Mouse (Mus musculus): ENCODE measurements around the gene Gdpd4. TPM values are rescaled to one million over a fixed set of nuclear protein-coding genes. Genes with fewer than 3 reads are reported as not detected.
A peak's percentile ranks its signal among the peaks of the same experiment; 100 is the strongest.

Gdpd4 gene
- total RNA-seq (2015) (not detected in 2 replicates), total RNA-seq (2017) (not detected in 2 replicates)

DNA sequence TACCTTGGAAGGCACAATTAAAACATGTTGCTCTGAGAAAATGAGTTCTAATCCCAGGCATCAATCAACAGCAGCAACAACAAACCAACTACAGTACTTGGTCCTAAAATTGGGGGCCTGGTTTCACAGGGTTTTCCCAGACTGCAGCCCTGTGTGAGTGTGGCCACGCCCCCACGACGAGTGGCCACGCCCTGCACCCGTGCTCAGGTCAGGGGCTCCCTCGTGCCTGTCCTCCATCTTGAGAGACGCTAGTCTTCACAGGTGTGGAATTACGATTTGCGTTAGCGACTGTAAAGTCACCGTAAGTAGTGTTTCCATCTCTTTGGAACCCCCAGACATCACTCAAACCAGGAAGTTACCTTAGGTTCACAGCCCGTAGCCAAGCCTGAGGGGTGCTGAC lies at the start of gene Gdpd4:
Gdpd4 (plus strand) TSS at position 214 of the 400 bp plus-strand sequence.
- ATAC-seq (ENCODE audit: poor library complexity, severe bottlenecking), result no peak

DNA sequence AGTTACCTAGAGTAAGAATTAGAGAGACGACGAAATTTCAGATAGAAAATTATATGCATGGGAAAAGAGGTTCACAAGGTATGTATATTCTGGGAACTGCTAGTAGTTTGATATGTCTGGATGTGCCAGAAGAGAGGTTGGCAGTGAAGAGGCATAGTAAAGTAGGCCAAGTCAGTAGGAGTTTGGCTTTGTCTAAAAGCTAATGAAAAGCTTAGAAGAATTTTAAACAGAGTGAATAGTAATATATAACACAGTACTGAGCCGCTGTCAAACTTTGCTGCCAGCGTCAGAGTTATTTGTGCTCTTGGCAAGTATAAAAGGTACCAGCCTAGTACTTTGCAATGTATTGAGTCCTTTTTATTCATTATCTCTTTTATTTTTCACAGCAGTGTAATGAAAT lies 47.4 kb upstream of the Gdpd4 start:
- no peak for ATAC-seq (ENCODE audit: poor library complexity, severe bottlenecking)

- ATAC-seq (ENCODE audit: poor library complexity, severe bottlenecking), result no peak
Measured at GRCm38 (mm10) chr7:97873317-97873716, 46.4 kb upstream of the Gdpd4 start.

GRCm38 (mm10) chr7:97877846-97878538 lies 41.8 kb upstream of the Gdpd4 start:
- ATAC-seq (ENCODE audit: poor library complexity, severe bottlenecking), result no peak

- no peak for ATAC-seq (ENCODE audit: poor library complexity, severe bottlenecking)
Measured at GRCm38 (mm10) chr7:97911646-97912045, 8.1 kb upstream of the Gdpd4 start.

GRCm38 (mm10) chr7:97914833-97915516 lies 4.8 kb upstream of the Gdpd4 start:
- ATAC-seq (ENCODE audit: poor library complexity, severe bottlenecking), result no peak

DNA sequence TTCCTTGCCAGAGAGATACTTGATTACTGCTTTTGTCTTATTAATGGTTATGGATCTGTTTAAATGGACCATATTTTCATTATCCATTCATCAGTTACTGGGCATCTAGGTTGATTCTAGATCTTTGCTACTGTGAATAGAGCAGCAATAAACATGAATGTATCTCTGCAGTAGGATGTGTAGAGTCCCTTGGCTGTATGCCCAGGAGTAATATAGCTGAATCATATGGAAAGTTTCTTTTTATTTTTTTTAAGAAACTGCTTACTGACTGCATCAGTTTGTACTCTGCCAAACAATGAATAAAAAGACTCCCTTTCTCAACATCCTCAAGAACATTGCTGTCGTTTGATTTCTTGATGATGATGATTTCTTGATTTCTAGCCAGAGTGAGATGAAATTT lies 6.1 kb downstream of the Gdpd4 start:
- ATAC-seq (ENCODE audit: poor library complexity, severe bottlenecking), result no peak

- no peak for ATAC-seq (ENCODE audit: poor library complexity, severe bottlenecking)
Measured at GRCm38 (mm10) chr7:97926978-97927377, 7.2 kb downstream of the Gdpd4 start.

DNA sequence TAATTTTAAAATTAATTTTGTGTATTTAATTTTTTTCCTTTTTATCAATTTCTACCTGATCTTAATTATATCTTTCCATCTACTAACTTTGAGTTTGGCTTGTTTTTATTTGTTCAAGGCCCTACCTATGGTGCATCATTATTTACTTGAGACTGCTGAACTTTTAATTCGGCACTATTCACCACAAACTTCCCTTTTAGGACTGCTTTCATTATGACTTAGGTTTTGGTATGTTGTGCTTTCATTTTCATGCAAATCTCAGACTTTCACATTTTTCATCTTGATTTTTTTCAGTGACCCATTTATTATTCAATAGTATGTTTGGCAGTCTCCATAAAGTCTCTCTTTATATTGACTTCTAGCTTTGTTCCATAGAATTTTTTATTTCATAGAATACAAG lies 24.7 kb downstream of the Gdpd4 start:
- ATAC-seq (ENCODE audit: poor library complexity, severe bottlenecking), result no peak

GRCm38 (mm10) chr7:97972486-97972885 lies 52.7 kb downstream of the Gdpd4 start:
- ATAC-seq (ENCODE audit: poor library complexity, severe bottlenecking), result no peak

- ATAC-seq (ENCODE audit: poor library complexity, severe bottlenecking), result peak; percentile 67
Measured at GRCm38 (mm10) chr7:97977463-97977862, 57.7 kb downstream of the Gdpd4 start.

- ATAC-seq (ENCODE audit: poor library complexity, severe bottlenecking), result no peak
Measured at GRCm38 (mm10) chr7:97984108-97984834, 64.5 kb downstream of the Gdpd4 start.

DNA sequence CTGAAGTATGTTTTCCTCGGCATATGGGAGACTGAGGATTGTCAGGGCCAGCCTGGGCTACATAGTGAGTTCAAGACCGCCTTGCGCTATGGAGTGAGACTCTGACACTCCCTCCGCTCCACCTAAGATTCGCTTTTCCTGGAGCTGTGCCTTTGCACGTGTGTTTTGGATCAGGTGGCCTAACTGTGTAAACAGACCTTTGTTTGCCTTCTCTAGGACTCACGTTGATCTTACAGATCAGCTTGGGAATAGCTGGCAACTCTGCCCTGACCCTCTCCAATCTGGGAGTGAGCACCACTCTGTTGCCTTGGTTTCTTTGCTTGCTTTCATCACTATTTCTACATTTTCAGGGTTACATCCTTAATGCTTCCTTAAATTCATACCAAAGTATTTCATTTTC lies 82.9 kb downstream of the Gdpd4 start:
- ATAC-seq (ENCODE audit: poor library complexity, severe bottlenecking), result no peak

GRCm38 (mm10) chr7:98048101-98048824 lies 128.5 kb downstream of the Gdpd4 start:
- no peak for ATAC-seq (ENCODE audit: poor library complexity, severe bottlenecking)

DNA sequence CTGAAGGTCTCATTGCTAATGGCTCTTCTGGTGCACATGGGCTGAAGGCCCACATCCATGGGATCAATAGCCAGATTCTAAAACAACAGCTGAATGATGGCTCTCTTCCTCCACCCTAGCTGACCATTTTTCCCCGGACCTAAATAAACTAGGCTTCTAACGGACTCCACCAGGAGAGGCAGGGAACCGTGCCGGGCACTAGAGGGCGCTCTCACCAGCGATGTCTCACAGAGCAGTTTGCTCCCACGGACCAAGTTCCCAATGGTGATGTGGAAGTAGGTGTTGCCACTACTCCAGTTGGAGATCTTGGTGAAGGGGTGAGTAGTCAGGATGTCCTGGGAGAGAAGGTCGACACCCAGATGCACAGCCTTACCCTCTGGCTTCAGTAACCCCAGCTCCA lies 132.2 kb downstream of the Gdpd4 start:
- ATAC-seq (ENCODE audit: poor library complexity, severe bottlenecking), result peak; percentile 60

DNA sequence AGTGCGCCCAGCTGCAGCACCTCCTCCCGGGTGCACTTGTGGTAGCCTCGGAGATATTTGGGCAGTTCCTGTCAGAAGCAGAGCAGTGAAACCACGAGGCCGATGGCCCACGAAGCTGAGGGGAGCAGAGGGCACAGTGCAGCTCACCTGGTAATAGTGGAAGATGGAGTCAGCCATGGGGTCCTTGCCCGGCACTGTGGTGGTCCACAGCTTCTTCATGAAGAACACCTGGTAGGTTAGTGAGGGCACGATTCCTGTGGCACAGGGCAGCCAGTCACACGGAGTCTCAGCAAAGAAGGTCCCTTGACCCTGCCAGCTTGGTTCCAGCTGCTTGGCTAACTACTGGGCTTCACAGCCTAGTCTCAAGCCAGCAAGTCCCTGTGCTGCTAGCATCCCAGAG lies 134.7 kb downstream of the Gdpd4 start:
- ATAC-seq (ENCODE audit: poor library complexity, severe bottlenecking), result no peak

GRCm38 (mm10) chr7:98054942-98055341 lies 135.2 kb downstream of the Gdpd4 start:
- ATAC-seq (ENCODE audit: poor library complexity, severe bottlenecking), result no peak

- ATAC-seq (ENCODE audit: poor library complexity, severe bottlenecking), result no peak
Measured at GRCm38 (mm10) chr7:98066229-98066628, 146.5 kb downstream of the Gdpd4 start.

DNA sequence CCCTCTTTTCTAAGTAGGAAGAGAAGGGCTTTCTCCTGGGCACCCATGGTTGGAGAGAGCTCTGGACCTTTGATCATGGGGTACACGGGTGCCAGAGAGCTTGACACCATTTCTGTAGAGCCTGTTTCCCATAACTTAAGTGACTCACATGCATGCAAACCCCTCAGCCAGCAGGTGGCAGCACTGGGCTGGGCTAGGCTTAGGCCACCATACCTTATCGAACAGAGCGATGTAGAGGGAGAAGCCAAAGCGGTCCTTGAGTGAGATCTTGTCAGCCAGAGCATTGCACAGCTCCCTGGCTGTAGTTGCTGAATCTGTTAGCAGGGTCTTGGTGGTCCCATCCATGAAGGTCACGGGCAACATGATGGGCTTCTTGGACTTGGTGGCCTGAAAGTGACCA lies 151.9 kb downstream of the Gdpd4 start:
- ATAC-seq (ENCODE audit: poor library complexity, severe bottlenecking), result peak; percentile 90

- no peak for ATAC-seq (ENCODE audit: poor library complexity, severe bottlenecking)
Measured at GRCm38 (mm10) chr7:98077453-98077852, 157.7 kb downstream of the Gdpd4 start.

DNA sequence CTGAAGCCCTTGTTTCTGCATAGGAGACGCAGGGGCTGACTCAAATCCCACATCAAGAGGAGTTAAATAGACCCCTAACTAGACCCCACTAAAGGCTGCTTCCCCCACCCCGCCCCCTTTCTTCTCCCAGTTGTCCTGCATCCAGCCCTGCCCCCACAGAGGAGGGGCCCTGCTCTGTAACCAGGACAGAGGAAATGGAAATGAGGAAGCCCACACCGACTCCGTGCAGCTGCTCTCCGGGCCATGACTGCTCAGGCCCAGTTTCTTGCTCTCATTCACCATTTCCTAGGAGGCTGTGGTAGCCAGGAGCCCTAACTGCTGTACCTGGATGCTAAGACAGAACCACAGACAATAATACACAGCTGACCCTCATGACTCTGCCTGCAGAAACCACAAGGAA lies 162.6 kb downstream of the Gdpd4 start:
- ATAC-seq (ENCODE audit: poor library complexity, severe bottlenecking), result peak; percentile 53
